Mouse (Mus musculus) cortical plate, adult 2 months (tissue): Measurements from ENCODE around the gene Lkaaear1.

ENCODE experiments used
- CTCF ChIP-seq: fragments of 200-500 bp; IDR thresholded peaks from 2 replicates; pipeline ENCODE4 v1.5.1; 2011; ENCODE audit warnings: mild to moderate bottlenecking, control low read depth, low read length; ENCODE audit not compliant: insufficient read depth; ENCODE audit errors: extremely low read depth
- POLR2A ChIP-seq: fragments of 200-500 bp; IDR thresholded peaks from 2 replicates; pipeline ENCODE4 v1.6.1; 2011; ENCODE audit warnings: mild to moderate bottlenecking, low read length, control low read depth; ENCODE audit not compliant: insufficient read depth; ENCODE audit errors: extremely low read depth

GRCm38 (mm10) chr2:181676424-181676823, 21.8 kb downstream of the Lkaaear1 start:
- no peak for TF ChIP-seq CTCF
- TF ChIP-seq POLR2A, result no peak
